Mouse (Mus musculus) layer of hippocampus, postnatal 36 days (tissue): ENCODE measurements around the gene Rassf7. TPM values are rescaled to one million over a fixed set of nuclear protein-coding genes. Genes with fewer than 3 reads are reported as not detected.
A peak's percentile ranks its signal among the peaks of the same experiment; 100 is the strongest.
"Not testable (repeated sequence)": the region's sequence is repeated elsewhere in the genome, so short reads cannot be mapped to it uniquely, and the experiment has no call there.

ENCODE experiments used
- DNase-seq, 2 experiments: peaks; one replicate each; pipeline ENCODE4 v3.0.0; 2022
- microRNA-seq, 2 experiments: library from miRNA; unstranded; fragments of <30 nt; microRNA quantifications; one replicate each; pipeline ENCODE4 v1.2.0; 2021
- total RNA-seq, 2 experiments: library from RNA; stranded (reverse); gene quantifications; 2 replicates each; pipeline ENCODE4 v1.2.3; 2021

Gene Rassf7
- total RNA-seq, 2 experiments from 2014 or later = 0.73 to 0.82 TPM

GRCm38 (mm10) chr7:141222696-141223215 lies 7.1 kb downstream of the Rassf7 start:
- no peak for DNase-seq

- no peak for DNase-seq
Measured at GRCm38 (mm10) chr7:141226535-141226934, 10.9 kb downstream of the Rassf7 start.

DNA sequence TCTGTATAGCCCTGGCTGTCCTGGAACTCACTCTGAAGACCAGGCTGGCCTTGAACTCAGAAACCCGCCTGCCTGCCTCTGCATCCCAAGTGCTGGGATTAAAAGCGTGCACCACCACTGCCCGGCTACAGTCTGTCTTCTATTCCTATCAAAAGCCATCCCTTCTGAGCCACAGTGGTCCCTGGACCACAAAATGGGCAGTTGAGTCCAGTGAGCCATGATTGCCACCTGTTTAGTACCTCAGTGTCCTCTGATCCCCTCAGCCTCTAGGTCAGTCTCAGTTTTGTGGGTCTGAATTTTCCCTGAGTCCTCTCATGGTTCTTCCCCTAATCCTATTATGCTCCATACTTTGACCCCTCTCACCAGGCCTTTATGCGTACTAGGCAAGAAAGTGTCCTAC lies 12.1 kb downstream of the Rassf7 start:
- DNase-seq = no peak

DNA sequence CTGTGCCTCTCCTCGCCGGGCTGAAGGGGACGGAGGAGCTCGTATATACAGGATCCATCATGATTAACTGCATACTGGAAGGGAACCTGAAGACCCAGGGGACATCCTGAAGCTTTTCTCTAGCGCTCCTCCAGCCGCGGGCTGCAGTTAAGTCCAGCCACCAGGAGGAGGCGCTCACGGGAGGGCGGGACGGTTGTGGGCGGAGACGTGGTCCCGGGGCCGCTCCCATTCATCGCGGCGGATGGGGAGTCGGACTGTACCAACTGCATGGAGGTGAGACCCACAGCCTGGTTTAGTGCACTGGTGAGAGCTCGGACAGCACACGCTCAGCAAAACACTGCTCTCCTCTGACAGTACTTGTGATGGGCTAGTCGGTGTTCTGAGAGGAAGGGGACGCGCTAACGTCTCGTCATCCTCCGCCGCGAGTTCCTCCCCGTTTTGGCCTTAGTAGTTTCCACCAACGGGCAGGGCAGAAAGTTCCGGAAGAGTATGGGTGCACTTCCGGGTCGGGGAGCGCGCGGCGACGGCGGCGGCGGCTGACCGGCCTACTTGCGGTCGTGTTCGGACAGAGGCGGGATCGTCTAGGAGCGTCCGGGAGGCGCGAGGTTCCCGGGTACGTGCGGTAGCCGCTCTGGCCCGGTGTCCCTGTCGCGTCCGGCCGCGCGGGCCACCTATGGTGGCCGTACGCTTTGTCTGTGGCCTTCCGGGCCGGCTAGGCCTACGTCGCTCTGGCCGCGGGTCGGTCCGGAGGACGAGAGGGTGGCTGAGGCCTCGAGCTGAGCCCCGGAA lies 12.8 kb downstream of the Rassf7 start, which contains the start of gene Phrf1:
Phrf1 (plus strand) TSS at position 506 of the 789 bp plus-strand sequence.
- DNase-seq = peak; percentile 90 to 93

GRCm38 (mm10) chr7:141229702-141230101 lies 14.0 kb downstream of the Rassf7 start:
- no peak for DNase-seq

GRCm38 (mm10) chr7:141230570-141230969 lies 14.9 kb downstream of the Rassf7 start:
- DNase-seq = no peak

DNA sequence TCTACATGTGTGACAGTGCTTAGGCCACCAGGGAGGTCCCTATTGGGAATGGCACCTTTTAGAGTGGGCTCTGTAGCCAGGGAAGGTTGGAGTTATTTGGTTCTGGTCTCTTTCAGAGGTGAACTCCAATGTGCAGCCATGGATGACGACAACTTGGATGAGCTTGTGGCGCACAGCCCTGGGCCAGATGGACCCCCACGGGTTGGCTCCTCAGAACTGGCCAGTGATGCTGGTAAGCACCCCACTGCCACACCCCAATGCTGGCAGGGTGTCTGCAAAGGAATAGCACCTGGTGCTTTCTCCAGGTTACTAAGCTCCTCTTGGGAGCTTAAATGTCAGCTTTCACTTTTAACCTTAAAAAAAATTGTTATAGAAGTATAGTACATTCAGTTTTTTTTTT lies 15.5 kb downstream of the Rassf7 start:
- DNase-seq = no peak

- no peak for DNase-seq
Measured at GRCm38 (mm10) chr7:141231551-141231950, 15.9 kb downstream of the Rassf7 start.

DNA sequence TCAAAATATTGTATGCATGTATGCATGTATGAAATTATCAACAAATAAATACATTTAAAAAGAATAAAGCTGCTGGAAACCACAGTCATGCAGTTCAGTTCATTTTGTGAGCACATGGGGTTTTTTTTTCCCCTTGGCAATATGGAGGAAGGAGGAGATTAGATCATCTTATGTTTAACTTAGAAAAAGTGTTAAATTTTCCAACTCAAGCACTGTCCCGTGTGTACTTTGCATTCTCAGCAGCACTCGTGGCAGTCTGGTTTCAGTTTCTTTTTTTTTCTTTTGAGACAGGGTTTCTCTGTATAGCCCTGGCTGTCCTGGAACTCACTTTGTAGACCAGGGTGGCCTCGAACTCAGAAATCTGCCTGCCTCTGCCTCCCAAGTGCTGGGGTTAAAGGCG lies 34.8 kb downstream of the Rassf7 start:
- not testable (repeated sequence) for DNase-seq

- DNase-seq = no peak
Measured at GRCm38 (mm10) chr7:141256159-141256558, 40.5 kb downstream of the Rassf7 start.

- no peak for DNase-seq
Measured at GRCm38 (mm10) chr7:141261480-141261879, 45.8 kb downstream of the Rassf7 start.

- no peak for DNase-seq
Measured at GRCm38 (mm10) chr7:141263640-141264039, 48.0 kb downstream of the Rassf7 start.

- DNase-seq = no peak
Measured at GRCm38 (mm10) chr7:141264041-141264700, 48.5 kb downstream of the Rassf7 start.

DNA sequence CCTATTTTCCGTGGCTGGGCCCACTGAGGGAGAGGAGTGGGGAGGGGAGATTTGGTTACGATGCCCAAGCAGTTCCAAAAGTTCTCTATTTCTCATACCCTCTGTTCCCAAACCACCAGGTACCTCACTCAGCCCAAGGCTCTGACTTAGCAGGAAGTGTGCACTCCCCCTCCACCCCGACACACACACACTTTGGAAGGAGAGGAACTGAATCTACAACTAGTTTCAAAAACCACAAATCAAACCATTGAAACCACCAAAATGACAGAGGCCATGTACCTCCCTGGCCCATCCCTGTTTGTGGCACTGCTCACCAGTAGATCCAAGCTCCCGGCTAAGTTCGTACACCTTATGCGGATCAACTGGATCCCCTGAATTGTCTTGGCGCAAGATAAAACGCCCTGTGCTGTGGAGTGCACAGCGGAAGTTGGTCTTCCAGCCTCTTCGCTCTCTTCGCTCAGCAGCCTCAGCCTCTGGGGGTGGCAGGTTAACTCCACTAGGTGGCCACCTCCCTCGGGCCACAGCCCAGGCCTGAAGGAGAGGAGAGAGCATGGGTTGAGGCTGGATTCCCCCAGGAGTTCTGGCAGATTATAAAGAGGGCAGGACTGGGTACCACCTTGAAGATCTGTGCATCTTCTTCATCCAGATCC lies 49.2 kb downstream of the Rassf7 start:
- no peak for DNase-seq

- DNase-seq = no peak
Measured at GRCm38 (mm10) chr7:141265411-141265738, 49.7 kb downstream of the Rassf7 start.

GRCm38 (mm10) chr7:141265739-141266561 lies 50.3 kb downstream of the Rassf7 start, which contains the start of gene Irf7:
Irf7 (minus strand) TSS chr7:141266481.
- no peak for DNase-seq

Small RNA genes lying within 50 kb of the gene (microRNA-seq; reads per million reads assigned to microRNA genes)
- gene Mir210 = 67.5 to 73.6 reads per million in 2 experiments

Other genes with a start within 250 kb of the Rassf7 start
- 1 to 10 TPM; 1.6 to 3.8 TPM for gene Ifitm1, start 248.6 kb upstream of the Rassf7 start, total RNA-seq
- 10 to 100 TPM; 11.1 to 11.4 TPM for gene Ifitm3, start 205.1 kb upstream of the Rassf7 start, total RNA-seq
- under 1 TPM in 1 of 2 experiments, not detected in 1; 0.63 TPM for gene Ifitm6, start 197.9 kb upstream of the Rassf7 start, total RNA-seq
- gene Gm17387, start 186.7 kb upstream of the Rassf7 start, total RNA-seq = not detected
- gene B4galnt4, start 154.8 kb upstream of the Rassf7 start, total RNA-seq = 10 to 100 TPM; 92.2 to 92.3 TPM
- not detected for gene Pkp3, start 137.6 kb upstream of the Rassf7 start, total RNA-seq
- 1 to 10 TPM; 1.7 to 2.4 TPM for gene Sigirr, start 115.3 kb upstream of the Rassf7 start, total RNA-seq
- gene Ano9, start 98.1 kb upstream of the Rassf7 start, total RNA-seq = not detected
- 10 to 100 TPM; 48.5 to 64.9 TPM for gene Ptdss2, start 93.5 kb upstream of the Rassf7 start, total RNA-seq
- gene Rnh1, start 43.0 kb upstream of the Rassf7 start, total RNA-seq = 10 to 100 TPM; 36.1 to 40.2 TPM
- 100 to 1,000 TPM; 209 to 213 TPM for gene Hras, start 21.9 kb upstream of the Rassf7 start, total RNA-seq
- 1 to 10 TPM; 4.5 to 5.9 TPM for gene Lrrc56, start 21.7 kb upstream of the Rassf7 start, total RNA-seq
- gene Lmntd2, start 1.8 kb upstream of the Rassf7 start, total RNA-seq = not detected
- gene Phrf1, start 12.9 kb downstream of the Rassf7 start, total RNA-seq = 10 to 100 TPM; 79.9 to 86.9 TPM
- 1 to 10 TPM in 1 of 2 experiments, under 1 TPM in 1; 0.51 to 1.2 TPM for gene Irf7, start 50.6 kb downstream of the Rassf7 start, total RNA-seq
- not detected for gene Cdhr5, start 60.9 kb downstream of the Rassf7 start, total RNA-seq
- gene Sct, start 63.3 kb downstream of the Rassf7 start, total RNA-seq = not detected
- gene Drd4, start 76.1 kb downstream of the Rassf7 start, total RNA-seq = under 1 TPM in 1 of 2 experiments, not detected in 1; 0.18 TPM
- gene Deaf1, start 111.8 kb downstream of the Rassf7 start, total RNA-seq = 10 to 100 TPM; 79.4 to 82.5 TPM
- 10 to 100 TPM; 32.4 to 34.3 TPM for gene Tmem80, start 111.9 kb downstream of the Rassf7 start, total RNA-seq
- gene Eps8l2, start 123.0 kb downstream of the Rassf7 start, total RNA-seq = 1 to 10 TPM; 4.6 to 5.8 TPM
- gene Taldo1, start 176.3 kb downstream of the Rassf7 start, total RNA-seq = 100 to 1,000 TPM; 119 to 121 TPM
- gene Gatd1, start 198.3 kb downstream of the Rassf7 start, total RNA-seq = 10 to 100 TPM; 42.2 to 48.4 TPM
- 100 to 1,000 TPM; 250 to 269 TPM for gene Cend1, start 213.6 kb downstream of the Rassf7 start, total RNA-seq
- gene Slc25a22, start 222.0 kb downstream of the Rassf7 start, total RNA-seq = 100 to 1,000 TPM; 319 to 341 TPM
- gene Pidd1, start 228.2 kb downstream of the Rassf7 start, total RNA-seq = 1 to 10 TPM in 1 of 2 experiments, under 1 TPM in 1; 0.66 to 1.1 TPM
- gene Rplp2, start 231.5 kb downstream of the Rassf7 start, total RNA-seq = 100 to 1,000 TPM; 556 TPM
- 10 to 100 TPM; 17.7 to 27.0 TPM for gene Pnpla2, start 239.3 kb downstream of the Rassf7 start, total RNA-seq
- 1 to 10 TPM; 3.9 to 6.0 TPM for gene Cracr2b, start 245.2 kb downstream of the Rassf7 start, total RNA-seq